Mouse (Mus musculus) heart, adult 18-20 months (tissue): ENCODE data around the gene Cacna2d3. TPM values are rescaled to one million over a fixed set of nuclear protein-coding genes. Genes with fewer than 3 reads are reported as not detected.

Experiments used
- DNase-seq, 2 experiments: peaks; one replicate each; pipeline ENCODE4 v3.0.0; 2021 to 2022; ENCODE audit warnings: mixed read lengths in 1 of 2
- long read RNA-seq, 2 experiments: library from polyadenylated mRNA; stranded (forward); transcript quantifications; one replicate each; pipeline ENCODE4 v2.0.0; 2021
- total RNA-seq, 2 experiments: library from RNA; stranded (reverse); gene quantifications; 2 replicates each; pipeline ENCODE4 v1.2.3; 2021

Cacna2d3 gene
- total RNA-seq = 1 to 10 TPM in 1 of 2 experiments, under 1 TPM in 1; 0.67 to 1.1 TPM
- long read RNA-seq, experiment 1, partial matches to known transcripts = 0 of 104 reads
- long read RNA-seq, experiment 1, other reads (novel, unspliced or antisense) = 104 of 104 reads
- long read RNA-seq, experiment 2, partial matches to known transcripts = 0 of 53 reads
- long read RNA-seq, experiment 2, other reads (novel, unspliced or antisense) = 53 of 53 reads

GRCm38 (mm10) chr14:29721488-29722385 is at the start of gene Cacna2d3:
Cacna2d3 (minus strand) TSS chr14:29721864.
- peak; percentile 49 to 60 for DNase-seq

- DNase-seq = no peak
Observed at GRCm38 (mm10) chr14:29769486-29769885, 47.8 kb upstream of the Cacna2d3 start.

GRCm38 (mm10) chr14:29752876-29753275 is 31.2 kb upstream of the Cacna2d3 start:
- no peak for DNase-seq

GRCm38 (mm10) chr14:29738751-29739150 is 17.1 kb upstream of the Cacna2d3 start:
- DNase-seq = no peak

- no peak for DNase-seq
Observed at GRCm38 (mm10) chr14:29730256-29730655, 8.6 kb upstream of the Cacna2d3 start.

- DNase-seq = no peak
Observed at GRCm38 (mm10) chr14:29729009-29729408, 7.3 kb upstream of the Cacna2d3 start.

GRCm38 (mm10) chr14:29727596-29727995 is 5.9 kb upstream of the Cacna2d3 start:
- DNase-seq = no peak

GRCm38 (mm10) chr14:29723267-29723666 is 1.6 kb upstream of the Cacna2d3 start:
- no peak for DNase-seq

GRCm38 (mm10) chr14:29722386-29723221 is 940 bp upstream of the Cacna2d3 start:
- peak; percentile 4 to 15 for DNase-seq

- DNase-seq = no peak
Observed at GRCm38 (mm10) chr14:29721131-29721487, 555 bp downstream of the Cacna2d3 start.

- peak in 1 of 2 experiments; percentile 7 for DNase-seq
Observed at GRCm38 (mm10) chr14:29720334-29720911, 1.2 kb downstream of the Cacna2d3 start.

- no peak for DNase-seq
Observed at GRCm38 (mm10) chr14:29712621-29713020, 9.0 kb downstream of the Cacna2d3 start.

GRCm38 (mm10) chr14:29707561-29708335 is 13.9 kb downstream of the Cacna2d3 start:
- no peak for DNase-seq

GRCm38 (mm10) chr14:29702762-29703161 is 18.9 kb downstream of the Cacna2d3 start:
- no peak for DNase-seq

GRCm38 (mm10) chr14:29696131-29696530 is 25.5 kb downstream of the Cacna2d3 start:
- peak; percentile 9 to 13 for DNase-seq

- peak; percentile 4 to 21 for DNase-seq
Observed at GRCm38 (mm10) chr14:29672436-29673050, 49.1 kb downstream of the Cacna2d3 start.

- DNase-seq = no peak
Observed at GRCm38 (mm10) chr14:29669826-29670225, 51.8 kb downstream of the Cacna2d3 start.

GRCm38 (mm10) chr14:29657006-29657405 is 64.7 kb downstream of the Cacna2d3 start:
- DNase-seq = peak; percentile 4 to 19

- no peak for DNase-seq
Observed at GRCm38 (mm10) chr14:29650591-29650990, 71.1 kb downstream of the Cacna2d3 start.

GRCm38 (mm10) chr14:29648721-29649120 is 72.9 kb downstream of the Cacna2d3 start:
- no peak for DNase-seq

GRCm38 (mm10) chr14:29645421-29645820 is 76.2 kb downstream of the Cacna2d3 start:
- no peak for DNase-seq
